Mouse (Mus musculus) erythroblast, embryonic 14.5 days (primary cell): ENCODE measurements at regions not wholly inside any gene's neighbourhood (a gene's known extent, or its start where the extent isn't known, plus 50 kb on each side); places are given as distances from the start of the nearest gene placed in this dataset.

Experiments used
- GATA1 ChIP-seq: IDR thresholded peaks from 2 replicates; pipeline ENCODE4 v1.6.1; 2012; ENCODE audit warnings: low read length, inconsistent platforms, mixed read lengths
- TAL1 ChIP-seq: IDR thresholded peaks from 3 replicates; pipeline ENCODE4 v1.6.1; 2012; ENCODE audit warnings: low read length, inconsistent platforms, mixed read lengths

DNA sequence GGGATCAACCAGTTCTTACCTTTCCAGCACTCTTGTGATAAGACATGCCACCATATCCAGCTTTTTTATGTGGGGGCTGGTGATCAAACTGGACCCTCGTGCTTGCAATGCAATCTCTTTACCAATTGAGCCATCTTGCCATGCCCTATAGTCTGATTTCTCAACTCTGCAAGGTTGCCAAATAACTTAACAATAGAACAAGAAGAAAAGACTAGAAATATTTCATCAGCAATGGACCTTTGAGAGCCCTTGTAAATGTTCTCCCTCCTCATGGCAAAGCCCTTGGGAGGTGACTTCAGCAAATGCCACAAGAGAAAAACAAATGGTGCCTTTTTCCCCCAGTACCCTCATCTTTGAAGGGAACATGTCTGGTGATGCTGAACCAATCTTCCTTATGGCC is 258.7 kb upstream of the Ppargc1a start:
- TF ChIP-seq GATA1 (no peak), TAL1 (no peak)
